Mouse (Mus musculus) spleen, postnatal 36 days (tissue): ENCODE results near the gene Eml4.
A peak's percentile ranks its signal among the peaks of the same experiment; 100 is the strongest.

Experiments
- DNase-seq, 2 experiments: peaks; one replicate each; pipeline ENCODE4 v3.0.0; 2022; ENCODE audit warnings: low spot score in 2 of 2, mixed read lengths in 1 of 2

Gene Eml4

DNA sequence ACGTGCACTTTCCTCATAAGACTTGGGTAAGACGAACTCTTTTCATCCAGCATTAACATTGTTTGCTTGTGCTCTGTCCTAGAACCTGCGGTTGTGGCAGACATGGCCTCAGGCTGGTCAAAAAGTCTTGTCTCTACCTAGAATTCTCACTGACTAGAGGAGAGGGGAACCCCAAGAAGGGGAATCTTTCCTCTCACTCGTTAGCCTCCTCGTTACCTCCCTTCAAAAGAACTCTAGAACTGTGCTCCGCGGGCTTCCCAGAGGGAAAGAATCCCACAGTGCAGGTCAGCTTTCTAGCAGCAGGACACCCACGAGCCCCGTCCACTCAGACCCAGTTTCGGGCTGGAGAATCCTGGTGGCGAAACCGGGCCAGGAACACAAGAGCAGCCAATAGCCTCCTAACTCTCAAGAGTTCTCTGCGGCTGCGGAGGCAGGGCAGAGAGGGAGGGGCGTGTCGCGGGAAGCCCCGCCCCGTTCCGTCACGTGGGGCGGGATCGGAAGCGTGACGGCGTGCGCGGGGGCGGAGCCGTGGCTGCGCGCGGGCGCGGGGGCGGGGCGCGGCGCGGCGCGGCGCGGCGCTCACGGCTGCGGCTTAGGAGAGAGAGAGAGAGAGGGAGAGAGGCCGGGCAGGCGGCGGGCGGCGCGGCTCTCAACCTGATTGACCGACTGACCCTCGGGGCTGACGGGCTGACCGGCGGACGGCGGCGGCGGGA, at the start of gene Eml4:
TSS of gene Eml4 (plus strand) at position 553 of the 713 bp plus-strand sequence.
- peak; percentile 90 for DNase-seq

DNA sequence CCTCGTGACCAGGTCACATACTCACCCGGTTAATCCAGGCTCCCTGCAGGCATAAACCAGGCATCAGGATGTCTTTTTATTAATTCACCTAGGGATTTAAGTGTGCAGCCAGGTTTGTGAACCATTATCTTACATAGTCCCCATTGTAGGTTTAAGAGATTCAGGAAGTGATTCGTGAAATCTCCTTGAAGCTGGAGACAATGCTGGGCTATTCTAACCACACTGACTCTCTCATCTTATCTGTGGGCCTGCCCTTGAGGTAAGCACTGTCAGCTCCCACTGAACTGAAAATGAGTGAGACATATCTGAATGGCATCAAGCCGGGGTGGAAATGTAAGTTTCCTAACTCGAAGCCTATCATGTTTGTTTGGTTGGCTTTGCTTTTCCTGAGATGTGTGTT, 49.3 kb upstream of the Eml4 start:
- DNase-seq, result no peak

- no peak for DNase-seq
These were observed 46.5 kb upstream of the Eml4 start for GRCm38 (mm10) chr17:83304089-83304822.

DNA sequence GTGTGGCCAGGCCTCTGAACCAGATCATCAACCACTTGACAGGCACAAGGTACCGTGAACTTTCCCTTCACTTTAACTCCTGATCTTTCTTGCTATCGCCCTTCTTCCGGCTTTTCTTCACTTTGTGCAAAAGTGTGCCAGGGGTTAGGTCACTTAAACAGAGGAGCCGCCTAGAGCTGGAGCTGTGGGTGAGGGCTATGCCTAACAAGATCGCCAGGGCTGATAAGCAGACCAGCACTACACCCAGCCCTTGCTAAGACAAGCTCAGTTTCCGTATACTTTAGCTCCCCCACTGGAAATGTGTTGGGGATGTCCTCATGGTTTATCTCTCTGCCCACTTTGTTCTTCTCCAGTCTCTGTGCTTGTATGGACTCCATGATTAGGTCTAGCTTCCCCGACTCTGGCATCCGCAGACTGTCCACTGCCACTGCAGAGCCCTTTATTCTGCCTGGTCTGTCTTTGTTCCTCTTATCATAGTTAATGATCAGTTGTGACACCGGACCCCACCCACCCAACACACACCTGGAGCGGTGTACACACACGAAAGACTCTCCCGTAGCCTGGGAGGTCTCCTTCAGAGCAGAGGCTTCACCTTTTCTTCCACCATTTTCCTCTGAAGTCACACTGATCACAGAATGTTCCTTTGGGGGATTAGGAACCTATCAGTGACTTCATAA, 43.6 kb upstream of the Eml4 start:
- no peak for DNase-seq

GRCm38 (mm10) chr17:83307641-83308296, 43.0 kb upstream of the Eml4 start:
- DNase-seq, result no peak

DNA sequence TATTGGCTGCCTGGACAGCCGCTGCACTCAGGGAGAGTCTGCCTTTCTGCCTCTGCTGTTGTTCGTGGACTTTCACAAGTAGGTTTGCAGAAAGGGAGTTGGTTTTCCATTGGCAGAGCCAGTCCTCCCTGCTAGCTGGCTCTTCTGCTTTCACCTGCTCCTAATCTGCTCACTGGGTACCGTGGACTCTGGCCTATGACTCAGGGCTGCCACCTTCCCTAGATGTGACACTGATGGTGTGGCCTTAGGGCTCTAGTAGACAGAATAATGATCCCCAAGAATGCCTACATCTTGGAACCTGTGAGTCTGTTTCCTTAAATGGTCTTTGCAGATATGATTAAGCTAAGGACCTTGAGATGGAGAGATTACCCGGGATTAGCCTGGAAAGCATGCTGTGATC, 42.3 kb upstream of the Eml4 start:
- DNase-seq, result no peak

DNA sequence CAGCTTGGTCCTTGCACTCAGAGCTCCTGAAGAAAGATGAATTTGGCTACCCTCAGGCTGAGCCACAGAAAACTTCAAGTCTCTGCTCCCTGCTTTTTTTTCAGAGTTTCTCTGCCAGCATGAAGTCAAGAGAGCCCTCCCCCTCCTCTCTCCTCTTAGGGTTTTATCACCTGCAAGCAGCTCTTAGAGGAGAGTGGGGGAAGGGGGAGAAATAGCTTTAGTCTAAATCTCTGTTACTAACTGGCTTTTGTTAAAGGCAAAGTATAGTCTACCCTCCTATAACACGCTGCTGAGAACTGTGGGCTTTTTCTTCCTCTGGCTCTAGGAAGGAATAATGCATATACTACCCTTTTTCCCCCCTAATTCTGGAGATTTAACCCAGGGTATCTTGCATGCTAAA, 41.5 kb upstream of the Eml4 start:
- no peak for DNase-seq

- DNase-seq, result no peak
These were observed 38.9 kb upstream of the Eml4 start for GRCm38 (mm10) chr17:83311806-83312205.

DNA sequence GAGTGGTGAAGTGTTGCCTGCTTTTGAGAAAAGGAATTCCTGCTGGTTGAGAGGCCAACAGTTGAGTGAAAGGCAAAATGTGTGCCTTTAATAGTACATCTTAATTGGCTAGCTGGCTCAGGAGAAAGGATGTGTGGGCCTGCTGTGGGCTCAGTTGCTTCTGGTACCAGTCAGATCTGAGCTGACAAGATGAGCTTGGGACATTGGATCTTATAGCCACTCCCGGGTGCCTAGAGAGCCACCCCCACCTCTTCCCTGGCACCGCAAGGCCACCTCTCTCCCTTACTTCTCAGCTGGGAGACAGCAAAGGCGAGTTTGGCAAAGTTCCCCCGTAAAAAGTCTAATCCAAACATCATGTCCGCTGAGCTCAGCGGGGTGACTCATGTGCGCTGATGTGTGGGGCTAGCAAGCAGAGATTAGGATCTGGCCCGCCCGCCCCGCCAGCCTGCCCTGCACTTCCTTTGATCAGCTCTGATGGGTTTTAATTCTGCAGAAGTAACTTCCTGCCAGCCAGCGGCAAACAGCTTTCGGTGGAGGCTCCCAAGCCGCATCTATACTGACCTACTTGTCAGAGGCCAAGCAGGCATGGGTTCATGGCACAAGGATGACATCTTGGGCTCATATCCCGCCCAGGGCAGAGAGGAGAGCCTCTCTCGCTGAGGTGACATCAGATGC, 38.4 kb upstream of the Eml4 start:
- peak; percentile 58 to 62 for DNase-seq

GRCm38 (mm10) chr17:83313046-83313689, 37.6 kb upstream of the Eml4 start:
- no peak for DNase-seq

DNA sequence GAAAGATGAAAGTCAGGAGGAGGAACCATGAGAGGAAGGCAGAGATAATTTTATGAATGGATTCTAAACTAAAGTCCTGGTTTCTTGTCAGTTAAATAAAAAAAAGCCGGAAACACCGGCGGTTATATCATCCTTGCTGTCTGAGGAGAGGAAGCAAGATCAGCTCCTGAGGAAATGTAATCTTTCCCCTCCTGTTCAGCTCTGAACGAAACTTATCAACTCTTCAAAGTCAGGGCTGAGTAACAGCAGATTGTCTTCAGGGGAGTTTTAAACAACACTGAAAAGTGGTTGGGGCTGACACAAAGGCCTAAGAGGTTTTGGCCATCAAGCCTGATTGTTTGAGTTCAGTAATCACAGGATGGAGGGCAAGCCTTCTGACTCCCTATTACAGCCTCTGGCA, 35.3 kb upstream of the Eml4 start:
- no peak for DNase-seq

DNA sequence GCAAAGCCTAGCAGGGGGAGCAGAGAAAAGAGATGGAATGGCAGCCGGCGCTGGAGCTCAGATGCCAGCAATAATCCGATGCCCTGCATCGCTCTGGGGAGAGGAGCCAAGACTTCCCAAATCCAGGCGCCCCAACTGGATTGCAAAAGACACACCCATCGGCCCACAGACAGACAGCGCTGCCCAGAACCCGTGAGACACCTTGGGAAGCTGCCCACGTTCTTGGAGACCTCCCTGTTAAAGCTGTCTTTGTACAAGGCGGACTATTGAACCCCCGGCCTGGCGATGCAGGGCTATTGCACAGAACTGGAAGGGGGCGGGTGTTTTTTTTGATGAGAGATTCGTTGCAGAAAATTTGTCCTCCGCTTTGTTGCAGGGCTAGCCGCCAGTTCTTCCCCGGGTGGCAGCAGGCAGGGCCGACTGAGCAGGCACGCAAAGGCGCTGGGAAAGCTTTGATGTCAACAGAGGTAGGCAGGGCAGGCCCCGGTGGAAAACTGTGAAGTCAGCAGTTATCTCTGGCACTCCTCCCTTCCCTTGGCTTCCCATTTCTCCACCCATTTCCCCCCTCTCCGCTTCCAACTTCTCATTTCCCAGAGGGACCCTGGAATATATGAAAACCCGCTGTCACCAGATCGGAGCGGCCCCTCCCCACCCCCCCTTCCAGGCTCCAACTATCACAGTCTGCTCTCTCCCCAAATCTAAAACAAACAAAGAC, 28.0 kb upstream of the Eml4 start:
- DNase-seq, result no peak

- DNase-seq, result no peak
These were observed 27.1 kb upstream of the Eml4 start for GRCm38 (mm10) chr17:83323410-83324268.

GRCm38 (mm10) chr17:83324269-83324616, 26.5 kb upstream of the Eml4 start:
- DNase-seq, result no peak

GRCm38 (mm10) chr17:83335183-83335584, 15.5 kb upstream of the Eml4 start:
- DNase-seq, result no peak

DNA sequence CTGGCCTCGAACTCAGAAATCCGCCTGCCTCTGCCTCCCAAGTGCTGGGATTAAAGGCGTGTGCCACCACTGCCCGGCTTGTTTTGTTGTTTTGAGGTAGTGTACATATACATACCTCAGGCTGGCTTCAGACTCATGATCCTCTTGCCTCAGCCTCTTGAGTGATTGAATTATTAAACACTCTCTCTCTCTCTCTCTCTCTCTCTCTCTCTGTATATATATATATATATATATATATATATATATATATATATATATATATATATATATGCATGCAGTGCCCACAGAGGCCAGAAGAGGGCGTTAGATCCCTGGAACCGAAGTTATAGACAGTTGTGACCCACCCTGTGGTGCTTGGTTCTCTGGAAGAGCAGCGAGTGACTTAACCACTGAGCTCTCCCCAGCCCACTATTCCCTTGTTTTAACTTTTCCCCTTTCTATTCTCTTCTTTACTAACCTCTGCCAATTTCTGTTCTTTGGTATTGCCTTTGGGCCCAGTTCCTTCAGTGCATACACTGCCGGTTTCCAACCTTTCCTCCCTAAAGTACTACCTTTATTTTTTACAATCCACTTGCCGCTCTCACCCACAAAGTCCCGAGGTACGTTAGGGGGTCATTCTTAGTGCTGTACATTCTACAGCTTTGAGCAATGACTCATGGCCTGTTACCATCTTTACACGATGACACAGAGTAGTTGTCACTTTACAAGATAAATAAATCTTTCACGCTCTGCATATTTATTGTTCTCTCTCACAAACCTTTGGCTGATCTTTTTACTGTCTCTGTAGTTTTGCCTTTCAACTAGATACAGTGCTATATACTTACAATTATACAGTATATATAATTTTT, 13.5 kb upstream of the Eml4 start:
- DNase-seq, result no peak

GRCm38 (mm10) chr17:83339368-83340085, 11.2 kb upstream of the Eml4 start:
- DNase-seq, result peak; percentile 57 to 68

- no peak for DNase-seq
These were observed 9.7 kb upstream of the Eml4 start for GRCm38 (mm10) chr17:83340895-83341524.
